Mouse (Mus musculus) spleen, embryonic (tissue): Measurements from ENCODE around the gene Notum.

ENCODE experiments used
- CTCF ChIA-PET: fragments of 350-600 bp; sonication (Branson Sonifier 250); formaldehyde crosslinking; loops from one replicate; lab custom pipeline; 2022; lab: Charles Lee

Gene Notum

GRCm38 (mm10) chr11:120661076-120661460, at the start of gene Notum:
Notum (minus strand) TSS chr11:120661175.
- CTCF ChIA-PET = no interaction called here

GRCm38 (mm10) chr11:120710672-120711071, 49.7 kb upstream of the Notum start:
- CTCF ChIA-PET = no interaction called here

- CTCF ChIA-PET = interaction anchor here (0.7 kb wide), 1 partner anchor 214 kb away, joined by 3 read pairs; no protein-coding TSS in a partner anchor
Observed at GRCm38 (mm10) chr11:120709551-120709950, 48.6 kb upstream of the Notum start.

GRCm38 (mm10) chr11:120707969-120708368, 47.0 kb upstream of the Notum start:
- CTCF ChIA-PET = no interaction called here

- CTCF ChIA-PET = interaction anchor here (0.6 kb wide), 1 partner anchor 873 kb away, joined by 3 read pairs; no protein-coding TSS in a partner anchor
Observed at GRCm38 (mm10) chr11:120707225-120707624, 46.2 kb upstream of the Notum start.

- CTCF ChIA-PET = no interaction called here
Observed at GRCm38 (mm10) chr11:120706120-120706519, 45.1 kb upstream of the Notum start.

- CTCF ChIA-PET = no interaction called here
Observed at GRCm38 (mm10) chr11:120704486-120705325, 43.7 kb upstream of the Notum start.

- CTCF ChIA-PET = no interaction called here
Observed at GRCm38 (mm10) chr11:120703696-120704454, 42.9 kb upstream of the Notum start.

- CTCF ChIA-PET = no interaction called here
Observed at GRCm38 (mm10) chr11:120697741-120698140, 36.8 kb upstream of the Notum start.

- CTCF ChIA-PET = no interaction called here
Observed at GRCm38 (mm10) chr11:120696568-120696967, 35.6 kb upstream of the Notum start.

- CTCF ChIA-PET = no interaction called here
Observed at GRCm38 (mm10) chr11:120695641-120696040, 34.7 kb upstream of the Notum start.

- CTCF ChIA-PET = no interaction called here
Observed at GRCm38 (mm10) chr11:120695184-120695583, 34.2 kb upstream of the Notum start.

GRCm38 (mm10) chr11:120693461-120693860, 32.5 kb upstream of the Notum start:
- CTCF ChIA-PET = no interaction called here

GRCm38 (mm10) chr11:120692471-120693011, 31.6 kb upstream of the Notum start:
- CTCF ChIA-PET = no interaction called here

- CTCF ChIA-PET = no interaction called here
Observed at GRCm38 (mm10) chr11:120689365-120689764, 28.4 kb upstream of the Notum start.

- CTCF ChIA-PET = no interaction called here
Observed at GRCm38 (mm10) chr11:120686650-120687272, 25.8 kb upstream of the Notum start.

GRCm38 (mm10) chr11:120684660-120685059, 23.7 kb upstream of the Notum start:
- CTCF ChIA-PET = no interaction called here

- CTCF ChIA-PET = no interaction called here
Observed at GRCm38 (mm10) chr11:120684086-120684485, 23.1 kb upstream of the Notum start.

- CTCF ChIA-PET = no interaction called here
Observed at GRCm38 (mm10) chr11:120683536-120683935, 22.6 kb upstream of the Notum start.

GRCm38 (mm10) chr11:120682683-120683082, 21.7 kb upstream of the Notum start:
- CTCF ChIA-PET = no interaction called here

- CTCF ChIA-PET = no interaction called here
Observed at GRCm38 (mm10) chr11:120679909-120680308, 18.9 kb upstream of the Notum start.

- CTCF ChIA-PET = no interaction called here
Observed at GRCm38 (mm10) chr11:120676951-120677350, 16.0 kb upstream of the Notum start.
